9 mouse cellular contexts compared by ENCODE assay signal in genomic region chr1:156241713-156242348, GRCm38 (mm10). TPM values are rescaled to one million over a fixed set of nuclear protein-coding genes. Genes with fewer than 3 reads are reported as not detected.
DNase-seq lines count a peak whose midpoint lies in the region; ATAC-seq and TF ChIP-seq lines count a peak whose summit lies in the region.
"Had no signal": no experiment of that assay in that cellular context is flagged by ENCODE, and none has a peak within 500 bp of the region (broad histone marks: within the 10 kb centered on the region; RNA-seq: fewer than 3 reads in every experiment).

No protein-coding gene starts in this region.

- no peaks in the 10 kb centered on the region for H3K36me3 ChIP-seq in CH12.LX (replicated peaks in 1 of 2; ENCODE audit: control insufficient read depth in 1 of 2, insufficient read depth in 1 of 2, low read length in 1 of 2)
- H3K36me3 ChIP-seq in midbrain, embryonic 15.5 days (replicated peaks): no peaks in the 10 kb centered on the region
- no peaks in the 10 kb centered on the region for H3K36me3 ChIP-seq in small intestine, adult 2 months (ENCODE audit: control insufficient read depth, insufficient read depth, low read length)
- H3K36me3 ChIP-seq: lung, embryonic 15.5 days had no signal

- in situ Hi-C loops in CH12.LX (cut with MboI; ENCODE audit: low pct_ligation_motif_present, low pct_unique_long_range_greater_than_20kb, low sequenced_read_pairs): no loop called here

- TF ChIP-seq EP300 in CH12.LX (IDR thresholded peaks at IDR 0.05; ENCODE audit: low read length): no peak

- no peaks in the 10 kb centered on the region for H3K79me2 ChIP-seq in CH12.LX (replicated peaks; ENCODE audit: control insufficient read depth, extremely low read depth, insufficient read depth, poor library complexity, severe bottlenecking)

- TF ChIP-seq POLR2A in CH12.LX (IDR thresholded peaks at IDR 0.05; ENCODE audit: low read depth, low read length): no peak
- no peak for TF ChIP-seq POLR2A in small intestine, adult 2 months (IDR thresholded peaks at IDR 0.05; ENCODE audit: low read depth, low read length)

- peak; percentile 61 to 89 for TF ChIP-seq CTCF in CH12.LX (conservative IDR thresholded peaks at IDR 0.05 in 1 of 2, IDR thresholded peaks at IDR 0.05 in 1 of 2; ENCODE audit: low read depth in 2 of 2, low read length in 2 of 2)
- peak; percentile 83 for TF ChIP-seq CTCF in small intestine, adult 2 months (IDR thresholded peaks at IDR 0.05; ENCODE audit: extremely low read depth, insufficient read length, insufficient replicate concordance, low read depth, low read length)

- no peaks in the 10 kb centered on the region for H3K9me3 ChIP-seq in CH12.LX (replicated peaks; ENCODE audit: low read length)
- no peaks in the 10 kb centered on the region for H3K9me3 ChIP-seq in midbrain, embryonic 15.5 days
- H3K9me3 ChIP-seq: lung, embryonic 15.5 days had no signal

- H3K27ac ChIP-seq in CH12.LX (ENCODE audit: insufficient read depth, low read depth): no peak overlapping the region
- H3K27ac ChIP-seq in midbrain, embryonic 15.5 days: no peak overlapping the region
- no peak overlapping the region for H3K27ac ChIP-seq in small intestine, adult 2 months (ENCODE audit: insufficient read depth, low read depth, low read length)
- H3K27ac ChIP-seq: lung, embryonic 15.5 days had no signal

- no peak overlapping the region for H3K4me3 ChIP-seq in CH12.LX (replicated peaks in 1 of 3; ENCODE audit: low read depth in 2 of 3, low read length in 2 of 3, poor library complexity in 1 of 3)
- H3K4me3 ChIP-seq in midbrain, embryonic 15.5 days: no peak overlapping the region
- H3K4me3 ChIP-seq in small intestine, adult 2 months (ENCODE audit: low read depth, low read length): no peak overlapping the region
- H3K4me3 ChIP-seq: lung, embryonic 15.5 days had no signal

- intact Hi-C loops in gastrocnemius, postnatal 36 days (cut with DNase I): no loop called here
- intact Hi-C loops in left cerebral cortex, postnatal 25 days (cut with DNase I): loop anchor here (2.0 to 5.0 kb wide), 2 partner anchors 155 to 295 kb away; no protein-coding TSS in a partner anchor

- H3K27me3 ChIP-seq in CH12.LX (replicated peaks): no peaks in the 10 kb centered on the region
- H3K27me3 ChIP-seq in midbrain, embryonic 15.5 days (replicated peaks): no peaks in the 10 kb centered on the region
- no peaks in the 10 kb centered on the region for H3K27me3 ChIP-seq in small intestine, adult 2 months (ENCODE audit: control insufficient read depth, insufficient read depth, low read length)
- H3K27me3 ChIP-seq: lung, embryonic 15.5 days had no signal

- 7% methylated on average over 14 of the region's 14 CpGs for WGBS in midbrain, embryonic 15.5 days
- 9% methylated on average over 14 of the region's 14 CpGs for WGBS in small intestine, adult 2 months

- H3K9ac ChIP-seq in CH12.LX (ENCODE audit: insufficient read depth, low read depth): no peak overlapping the region
- no peak overlapping the region for H3K9ac ChIP-seq in midbrain, embryonic 15.5 days
- H3K9ac ChIP-seq: lung, embryonic 15.5 days had no signal

- peak; percentile 89 for TF ChIP-seq RAD21 in CH12.LX (IDR thresholded peaks at IDR 0.05; ENCODE audit: low read depth, low read length)

- peak; percentile 51 for DNase-seq in gastrocnemius, adult 18-20 months (ENCODE audit: low spot score)
- no peak for DNase-seq in gastrocnemius, postnatal 36 days
- DNase-seq in CH12.LX (ENCODE audit: extremely low read depth): peak; percentile 61
- peak; percentile 60 for DNase-seq in c-Kit-positive CD71-positive TER-119-positive erythroid progenitor cells, embryonic 14.5 days (ENCODE audit: low spot score)
- DNase-seq in frontal cortex, postnatal 14 days (ENCODE audit: low spot score in 2 of 2): peak; percentile 10 to 50
- DNase-seq in left cerebral cortex, postnatal 25 days (ENCODE audit: low spot score in 2 of 2): peak; percentile 61 to 64

- peak overlapping the region; percentile 3; the same call in 1 of the 2 replicates for H3K4me2 ChIP-seq in CH12.LX (ENCODE audit: insufficient read depth, low read depth, poor library complexity, severe bottlenecking)
- H3K4me2 ChIP-seq in midbrain, embryonic 15.5 days: no peak overlapping the region
- H3K4me2 ChIP-seq: lung, embryonic 15.5 days had no signal

- no peaks in the 10 kb centered on the region for H3K4me1 ChIP-seq in CH12.LX (ENCODE audit: control insufficient read depth in 1 of 2, insufficient read depth in 2 of 2)
- no peaks in the 10 kb centered on the region for H3K4me1 ChIP-seq in midbrain, embryonic 15.5 days
- no peaks in the 10 kb centered on the region for H3K4me1 ChIP-seq in small intestine, adult 2 months (ENCODE audit: control insufficient read depth, insufficient read depth, insufficient read length, low read length)
- H3K4me1 ChIP-seq: lung, embryonic 15.5 days had no signal

- ATAC-seq in midbrain, embryonic 15.5 days (replicated peaks): peak; percentile 72

- dilution Hi-C loops in CH12.LX (cut with MboI; ENCODE audit: extremely low pct_ligation_motif_present, extremely low pct_unique_long_range_greater_than_20kb, low sequenced_read_pairs): no loop called here

TF ChIP-seq in CH12.LX, 34 proteins besides CTCF, POLR2A, EP300 and RAD21:
- TF ChIP-seq MXI1 (IDR thresholded peaks at IDR 0.05; ENCODE audit: low read depth, low read length) (no peak), SMC3 (IDR thresholded peaks at IDR 0.05; ENCODE audit: low read depth, low read length) (peak; percentile 82)

RNA-seq across cellular contexts. Expression of gene Fam163a, which starts 37.0 kb away (rescaled TPM):
- total RNA-seq in gastrocnemius, adult 18-20 months (2021): not detected
- not detected for total RNA-seq in gastrocnemius, postnatal 36 days (2021)
- not detected in 2 replicates for total RNA-seq in CH12.LX (2012; rRNA removed)
- total RNA-seq in CH12.LX (2014; rRNA removed): not detected in 2 replicates
- not detected in 2 replicates for polyA plus RNA-seq in CH12.LX (2012; ENCODE audit: insufficient read length, low read depth)
- total RNA-seq in left cerebral cortex, postnatal 25 days (2021): 1 to 10 TPM; 8.4 to 9.7 TPM
- 6.5 and 7.5 TPM in 2 replicates for polyA plus RNA-seq in midbrain, embryonic 15.5 days (2015; fragmentation: Nextera tagmentation; extraction: Ambion mirVana)
- 0.16 and 0.17 TPM in 2 replicates for polyA plus RNA-seq in small intestine, adult 2 months (2012; rRNA removed)

Comparison
In these comparisons a context has a peak if more than half of its experiments do, and no peak if none do; other contexts are left out.
1. DNase-seq: peak in gastrocnemius, adult 18-20 months (single experiment), CH12.LX (single experiment), c-Kit-positive CD71-positive TER-119-positive erythroid progenitor cells, embryonic 14.5 days (single experiment), frontal cortex, postnatal 14 days (2 of 2) and left cerebral cortex, postnatal 25 days (2 of 2); none in gastrocnemius, postnatal 36 days (0 of 2).
2. RNA of gene Fam163a, which starts 37.0 kb away (total RNA-seq): 8.4 to 9.7 TPM in left cerebral cortex, postnatal 25 days; not detected in gastrocnemius, postnatal 36 days, not detected in gastrocnemius, adult 18-20 months and not detected in CH12.LX; every median in the first group is over 4 times any median in the second.